ENCODE assay signal across 24 mouse cellular contexts in genomic region chr1:100801041-100801440, GRCm38 (mm10).
DNase-seq lines count a peak whose midpoint lies in the region; ATAC-seq and TF ChIP-seq lines count a peak whose summit lies in the region.
"Had no signal": no experiment of that assay in that cellular context is flagged by ENCODE, and none has a peak within 500 bp of the region (broad histone marks: within the 10 kb centered on the region; RNA-seq: fewer than 3 reads in every experiment).

No protein-coding gene starts in this region.

- no peak for TF ChIP-seq CTCF in hindbrain, postnatal 0 days (IDR thresholded peaks at IDR 0.05; ENCODE audit: low read depth)

- H3K4me3 ChIP-seq in hindbrain, embryonic 15.5 days, result no peak overlapping the region
- no peak overlapping the region for H3K4me3 ChIP-seq in hindbrain, embryonic 11.5 days (ENCODE audit: low read depth, low read length)
- H3K4me3 ChIP-seq in hindbrain, embryonic 16.5 days (ENCODE audit: low read length), result no peak overlapping the region
- H3K4me3 ChIP-seq in hindbrain, postnatal 0 days (ENCODE audit: low read length), result no peak overlapping the region
- H3K4me3 ChIP-seq: embryonic facial prominence, embryonic 10.5 days; embryonic facial prominence, embryonic 13.5 days; erythroblast, embryonic 14.5 days; forebrain, embryonic 12.5 days; forebrain, embryonic 15.5 days had no signal

- H3K4me2 ChIP-seq in hindbrain, embryonic 15.5 days, result no peak overlapping the region
- no peak overlapping the region for H3K4me2 ChIP-seq in hindbrain, embryonic 11.5 days (replicated peaks; ENCODE audit: low read depth, low read length)
- H3K4me2 ChIP-seq in hindbrain, embryonic 16.5 days (ENCODE audit: low read length), result no peak overlapping the region
- H3K4me2 ChIP-seq in hindbrain, postnatal 0 days (ENCODE audit: low read depth, low read length), result no peak overlapping the region
- H3K4me2 ChIP-seq: embryonic facial prominence, embryonic 13.5 days; forebrain, embryonic 12.5 days; forebrain, embryonic 15.5 days; heart, embryonic 11.5 days had no signal

- H3K27ac ChIP-seq in hindbrain, embryonic 15.5 days (replicated peaks), result no peak overlapping the region
- no peak overlapping the region for H3K27ac ChIP-seq in hindbrain, embryonic 11.5 days (ENCODE audit: low read depth, low read length)
- no peak overlapping the region for H3K27ac ChIP-seq in hindbrain, embryonic 16.5 days (ENCODE audit: low read depth, low read length)
- no peak overlapping the region for H3K27ac ChIP-seq in hindbrain, postnatal 0 days
- H3K27ac ChIP-seq: embryonic facial prominence, embryonic 10.5 days; embryonic facial prominence, embryonic 13.5 days; forebrain, embryonic 12.5 days; forebrain, embryonic 15.5 days had no signal

- 0 out of 2 replicates have a peak, but pooled peaks have one; percentile 42 for ATAC-seq in hindbrain, embryonic 15.5 days (ENCODE audit: low FRiP score, low read depth)
- ATAC-seq in hindbrain, embryonic 11.5 days (ENCODE audit: low FRiP score), result no peak
- ATAC-seq in hindbrain, embryonic 16.5 days, result peak; percentile 24; the same call in 1 of the 2 replicates
- ATAC-seq in hindbrain, postnatal 0 days, result no peak
- ATAC-seq: CD4-positive, CD25-positive, alpha-beta regulatory T cell, adult 4 months; forebrain, embryonic 15.5 days; inflammation-experienced regulatory T-cells, adult 6 months; intestine, embryonic 16.5 days had no signal

- no peaks in the 10 kb centered on the region for H3K27me3 ChIP-seq in hindbrain, embryonic 15.5 days
- H3K27me3 ChIP-seq in hindbrain, embryonic 11.5 days (ENCODE audit: control insufficient read depth, insufficient read depth, low read length), result no peaks in the 10 kb centered on the region
- H3K27me3 ChIP-seq in hindbrain, embryonic 16.5 days (replicated peaks; ENCODE audit: control insufficient read depth, insufficient read depth, low read length), result no peaks in the 10 kb centered on the region
- H3K27me3 ChIP-seq in hindbrain, postnatal 0 days (ENCODE audit: insufficient read depth, low read length), result no peaks in the 10 kb centered on the region
- H3K27me3 ChIP-seq: embryonic facial prominence, embryonic 13.5 days; forebrain, embryonic 12.5 days; forebrain, embryonic 15.5 days had no signal

- intact Hi-C loops in gastrocnemius, postnatal 14 days (cut with DNase I; ENCODE audit: low total_unique reads), result no loop called here

- no peaks in the 10 kb centered on the region for H3K4me1 ChIP-seq in hindbrain, embryonic 15.5 days (replicated peaks)
- no peaks in the 10 kb centered on the region for H3K4me1 ChIP-seq in hindbrain, embryonic 11.5 days (replicated peaks; ENCODE audit: control insufficient read depth, insufficient read depth, low read length)
- no peaks in the 10 kb centered on the region for H3K4me1 ChIP-seq in hindbrain, embryonic 16.5 days (ENCODE audit: control insufficient read depth, insufficient read depth, low read depth, low read length)
- no peaks in the 10 kb centered on the region for H3K4me1 ChIP-seq in hindbrain, postnatal 0 days (ENCODE audit: insufficient read depth, low read length)
- H3K4me1 ChIP-seq: embryonic facial prominence, embryonic 10.5 days; embryonic facial prominence, embryonic 13.5 days; forebrain, embryonic 12.5 days; forebrain, embryonic 15.5 days had no signal

- no peak overlapping the region for H3K9ac ChIP-seq in hindbrain, embryonic 15.5 days
- no peak overlapping the region for H3K9ac ChIP-seq in hindbrain, embryonic 11.5 days (ENCODE audit: low read depth, low read length)
- H3K9ac ChIP-seq in hindbrain, embryonic 16.5 days (ENCODE audit: low read depth, low read length), result no peak overlapping the region
- no peak overlapping the region for H3K9ac ChIP-seq in hindbrain, postnatal 0 days (replicated peaks; ENCODE audit: low read length)
- H3K9ac ChIP-seq: embryonic facial prominence, embryonic 13.5 days; forebrain, embryonic 12.5 days; forebrain, embryonic 15.5 days had no signal

- no peaks in the 10 kb centered on the region for H3K36me3 ChIP-seq in hindbrain, embryonic 15.5 days
- H3K36me3 ChIP-seq in hindbrain, embryonic 11.5 days (ENCODE audit: control insufficient read depth, insufficient read depth, low read length), result no peaks in the 10 kb centered on the region
- H3K36me3 ChIP-seq in hindbrain, embryonic 16.5 days (ENCODE audit: control insufficient read depth, insufficient read depth, low read length), result no peaks in the 10 kb centered on the region
- H3K36me3 ChIP-seq in hindbrain, postnatal 0 days (ENCODE audit: insufficient read depth, low read length), result no peaks in the 10 kb centered on the region
- H3K36me3 ChIP-seq: embryonic facial prominence, embryonic 10.5 days; embryonic facial prominence, embryonic 13.5 days; forebrain, embryonic 12.5 days; forebrain, embryonic 15.5 days had no signal

- WGBS in hindbrain, embryonic 15.5 days, result 72% methylated on average over 2 of the region's 2 CpGs
- 86% methylated on average over 2 of the region's 2 CpGs for WGBS in hindbrain, embryonic 11.5 days
- 82% methylated on average over 2 of the region's 2 CpGs for WGBS in hindbrain, embryonic 16.5 days
- WGBS in hindbrain, postnatal 0 days, result 73% methylated on average over 2 of the region's 2 CpGs

- no peaks in the 10 kb centered on the region for H3K9me3 ChIP-seq in hindbrain, embryonic 15.5 days
- no peaks in the 10 kb centered on the region for H3K9me3 ChIP-seq in hindbrain, embryonic 11.5 days (ENCODE audit: control insufficient read depth, low read length)
- H3K9me3 ChIP-seq in hindbrain, embryonic 16.5 days (ENCODE audit: control insufficient read depth, low read length), result no peaks in the 10 kb centered on the region
- H3K9me3 ChIP-seq in hindbrain, postnatal 0 days (ENCODE audit: low read length), result no peaks in the 10 kb centered on the region
- H3K9me3 ChIP-seq: embryonic facial prominence, embryonic 10.5 days; embryonic facial prominence, embryonic 13.5 days; forebrain, embryonic 12.5 days; forebrain, embryonic 15.5 days had no signal

- no peak for DNase-seq in hindbrain, embryonic 11.5 days (ENCODE audit: low spot score)
- DNase-seq in hindbrain, postnatal 0 days (ENCODE audit: low spot score), result peak; percentile 6
- DNase-seq in adrenal gland, postnatal 36 days, result no peak
- DNase-seq in gastrocnemius, postnatal 14 days, result no peak
- DNase-seq: adrenal gland, adult 2 months; adrenal gland, postnatal 14 days; cerebellum, adult 11-12 months; cerebellum, adult 8-10 months; cerebellum, postnatal 10 days; cerebellum, postnatal 36 days; embryo, embryonic 11 days; gastrocnemius, postnatal 10 days; heart, adult 11 months had no signal

Comparison
In these comparisons a context has a peak if more than half of its experiments do, and no peak if none do; other contexts are left out.
1. ATAC-seq: peak in hindbrain, embryonic 15.5 days (single experiment) and hindbrain, embryonic 16.5 days (single experiment); none in hindbrain, embryonic 11.5 days (single experiment) and hindbrain, postnatal 0 days (single experiment).